9 mouse cellular contexts compared by ENCODE assay signal in genomic region chr6:119395421-119396308, GRCm38 (mm10). TPM values are rescaled to one million over a fixed set of nuclear protein-coding genes. Genes with fewer than 3 reads are reported as not detected.
A peak's percentile ranks its signal among the peaks of the same experiment; 100 is the strongest.
DNase-seq lines count a peak whose midpoint lies in the region; ATAC-seq and TF ChIP-seq lines count a peak whose summit lies in the region.
"Had no signal": no experiment of that assay in that cellular context is flagged by ENCODE, and none has a peak within 500 bp of the region (broad histone marks: within the 10 kb centered on the region; RNA-seq: fewer than 3 reads in every experiment).

No protein-coding gene starts in this region.

- no peak overlapping the region for H3K27ac ChIP-seq in liver, embryonic 14.5 days
- H3K27ac ChIP-seq in stomach, embryonic 16.5 days (ENCODE audit: low read length): peak overlapping the region; percentile 80
- H3K27ac ChIP-seq: limb, embryonic 15.5 days had no signal

- peak; percentile 30 for DNase-seq in layer of hippocampus, adult 9-11 months
- DNase-seq in layer of hippocampus, postnatal 14 days (ENCODE audit: low spot score in 2 of 2): no peak
- peak; percentile 18 for DNase-seq in R1 (ENCODE audit: low read depth, low spot score)
- DNase-seq in liver, embryonic 14.5 days (ENCODE audit: low read depth in 3 of 3, low spot score in 3 of 3): no peak
- no peak for DNase-seq in kidney, postnatal 36 days
- no peak for DNase-seq in cerebellum, adult 11-12 months
- DNase-seq in cerebellum, postnatal 36 days: no peak

- H3K4me3 ChIP-seq in liver, embryonic 14.5 days (ENCODE audit: insufficient read depth in 1 of 2, low read depth in 2 of 2, low read length in 2 of 2): no peak overlapping the region
- H3K4me3 ChIP-seq in stomach, embryonic 16.5 days (replicated peaks; ENCODE audit: low read length): no peak overlapping the region
- H3K4me3 ChIP-seq: limb, embryonic 15.5 days had no signal

- no peak for TF ChIP-seq CTCF in liver, embryonic 14.5 days (IDR thresholded peaks at IDR 0.05; ENCODE audit: low read depth)

- H3K4me2 ChIP-seq in liver, embryonic 14.5 days (ENCODE audit: low read depth): peak overlapping the region; percentile 36
- no peak overlapping the region; the same call in 1 of the 2 replicates for H3K4me2 ChIP-seq in stomach, embryonic 16.5 days (ENCODE audit: low read depth, low read length)
- H3K4me2 ChIP-seq: limb, embryonic 15.5 days had no signal

- H3K27me3 ChIP-seq in liver, embryonic 14.5 days (ENCODE audit: control insufficient read depth, insufficient read depth, low read length): no peaks in the 10 kb centered on the region
- no peaks in the 10 kb centered on the region for H3K27me3 ChIP-seq in stomach, embryonic 16.5 days (ENCODE audit: control insufficient read depth, insufficient read depth, low read length)
- H3K27me3 ChIP-seq: limb, embryonic 15.5 days had no signal

- ATAC-seq in liver, embryonic 14.5 days (ENCODE audit: insufficient read depth): peak; percentile 33; the same call in 1 of the 2 replicates
- ATAC-seq in stomach, embryonic 16.5 days (ENCODE audit: insufficient read depth, low FRiP score): peak; percentile 77

- WGBS in liver, embryonic 14.5 days (ENCODE audit: insufficient replicate concordance): 27% methylated on average over 14 of the region's 14 CpGs
- 52% methylated on average over 14 of the region's 14 CpGs for WGBS in stomach, embryonic 16.5 days

- H3K4me1 ChIP-seq in liver, embryonic 14.5 days (replicated peaks; ENCODE audit: control insufficient read depth in 2 of 2, insufficient read depth in 2 of 2, low read length in 1 of 2): peaks cover 0 to 10% of the 10 kb centered on the region in 2 experiments; a peak in 2 of 4 replicates
- no peaks in the 10 kb centered on the region for H3K4me1 ChIP-seq in stomach, embryonic 16.5 days (ENCODE audit: control insufficient read depth, insufficient read depth, low read length)
- H3K4me1 ChIP-seq: limb, embryonic 15.5 days had no signal

- no peaks in the 10 kb centered on the region for H3K9me3 ChIP-seq in liver, embryonic 14.5 days (ENCODE audit: control insufficient read depth, low read length)
- H3K9me3 ChIP-seq in stomach, embryonic 16.5 days (replicated peaks; ENCODE audit: control insufficient read depth, low read length): no peaks in the 10 kb centered on the region
- H3K9me3 ChIP-seq: limb, embryonic 15.5 days had no signal

- H3K36me3 ChIP-seq in liver, embryonic 14.5 days (replicated peaks; ENCODE audit: control insufficient read depth, insufficient read depth, low read depth): no peaks in the 10 kb centered on the region
- no peaks in the 10 kb centered on the region for H3K36me3 ChIP-seq in stomach, embryonic 16.5 days (ENCODE audit: control insufficient read depth, insufficient read depth, low read length)
- H3K36me3 ChIP-seq: limb, embryonic 15.5 days had no signal

- no peak for TF ChIP-seq EP300 in liver, embryonic 14.5 days (IDR thresholded peaks at IDR 0.05; ENCODE audit: low read depth)

- no peak overlapping the region for H3K9ac ChIP-seq in liver, embryonic 14.5 days (replicated peaks)
- no peak overlapping the region for H3K9ac ChIP-seq in stomach, embryonic 16.5 days (ENCODE audit: low read length)
- H3K9ac ChIP-seq: limb, embryonic 15.5 days had no signal

RNA-seq across cellular contexts. Expression of gene Adipor2, which starts 21.8 kb away (rescaled TPM):
- total RNA-seq in layer of hippocampus, postnatal 14 days (2021): 10 to 100 TPM; 41.2 to 41.6 TPM
- polyA plus RNA-seq in liver, embryonic 14.5 days (2012; rRNA removed): 16.5 and 18.4 TPM in 2 replicates
- polyA plus RNA-seq in liver, embryonic 14.5 days (2014; fragmentation: Nextera tagmentation; extraction: Ambion mirVana): 17.7 and 19.2 TPM in 2 replicates
- 45.5 and 48.9 TPM in 2 replicates for polyA plus RNA-seq in stomach, embryonic 16.5 days (2015; fragmentation: Nextera tagmentation; extraction: Ambion mirVana)

Comparison
In these comparisons a context has a peak if more than half of its experiments do, and no peak if none do; other contexts are left out.
1. DNase-seq: peak in layer of hippocampus, adult 9-11 months (single experiment) and R1 (single experiment); none in layer of hippocampus, postnatal 14 days (0 of 2), liver, embryonic 14.5 days (0 of 3), kidney, postnatal 36 days (0 of 2), cerebellum, adult 11-12 months (single experiment) and cerebellum, postnatal 36 days (0 of 2).